Mouse (Mus musculus) layer of hippocampus, adult 2 months (tissue): Measurements from ENCODE around the gene Dnm3. TPM values are rescaled to one million over a fixed set of nuclear protein-coding genes. Genes with fewer than 3 reads are reported as not detected.
A peak's percentile ranks its signal among the peaks of the same experiment; 100 is the strongest.

Experiments
- DNase-seq, 2 experiments: peaks; one replicate each; pipeline ENCODE4 v3.0.0; 2022; ENCODE audit warnings: low spot score in 2 of 2
- H3K27ac ChIP-seq: fragments of 200-600 bp; 2 replicates; pipeline ENCODE4 v1.8.1; 2022
- H3K4me3 ChIP-seq: fragments of 200-600 bp; 2 replicates; pipeline ENCODE4 v1.8.1; 2022; ENCODE audit warnings: mild to moderate bottlenecking
- CTCF ChIP-seq: fragments of 200-600 bp; conservative IDR thresholded peaks from 2 replicates; pipeline ENCODE4 v1.8.1; 2022; ENCODE audit warnings: antibody characterized with exemption, mild to moderate bottlenecking, moderate library complexity
- total RNA-seq, 2 experiments: library from RNA; stranded (reverse); gene quantifications; 2 replicates each; pipeline ENCODE4 v1.2.3; 2021

The Dnm3 gene
- total RNA-seq, 2 experiments from 2014 or later = 78.5 to 79.1 TPM

GRCm38 (mm10) chr1:161990684-161991578 lies 486.9 kb downstream of the Dnm3 start:
- H3K4me3 ChIP-seq = no peak overlapping the region
- TF ChIP-seq CTCF = no peak
- DNase-seq = no peak
- no peak overlapping the region for H3K27ac ChIP-seq

- no peak for DNase-seq
- Histone ChIP-seq H3K27ac (no peak overlapping the region), H3K4me3 (no peak overlapping the region)
- no peak for TF ChIP-seq CTCF
Observed at GRCm38 (mm10) chr1:161983979-161984566, 493.8 kb downstream of the Dnm3 start.

DNA sequence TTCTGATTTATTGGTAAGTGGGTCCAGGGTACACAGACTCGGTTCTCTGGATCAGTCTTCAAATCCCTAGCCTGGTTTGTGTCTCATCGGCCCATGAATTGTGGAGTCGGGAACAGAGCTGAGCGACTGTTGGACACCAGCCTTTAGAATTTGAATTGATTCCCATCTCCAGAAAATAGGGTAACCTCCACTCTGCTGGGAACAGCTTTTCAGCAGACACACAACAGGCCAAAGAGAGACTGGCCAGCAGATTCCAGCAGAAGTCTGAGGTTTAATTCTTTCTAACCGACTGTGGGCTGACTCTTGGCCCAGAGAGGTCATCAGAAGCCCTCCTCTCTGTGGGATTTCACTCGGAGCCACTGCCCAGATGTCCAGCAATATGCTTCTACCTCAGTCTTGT lies 494.4 kb downstream of the Dnm3 start:
- Histone ChIP-seq H3K27ac (no peak overlapping the region), H3K4me3 (no peak overlapping the region)
- DNase-seq = no peak
- TF ChIP-seq CTCF = no peak

DNA sequence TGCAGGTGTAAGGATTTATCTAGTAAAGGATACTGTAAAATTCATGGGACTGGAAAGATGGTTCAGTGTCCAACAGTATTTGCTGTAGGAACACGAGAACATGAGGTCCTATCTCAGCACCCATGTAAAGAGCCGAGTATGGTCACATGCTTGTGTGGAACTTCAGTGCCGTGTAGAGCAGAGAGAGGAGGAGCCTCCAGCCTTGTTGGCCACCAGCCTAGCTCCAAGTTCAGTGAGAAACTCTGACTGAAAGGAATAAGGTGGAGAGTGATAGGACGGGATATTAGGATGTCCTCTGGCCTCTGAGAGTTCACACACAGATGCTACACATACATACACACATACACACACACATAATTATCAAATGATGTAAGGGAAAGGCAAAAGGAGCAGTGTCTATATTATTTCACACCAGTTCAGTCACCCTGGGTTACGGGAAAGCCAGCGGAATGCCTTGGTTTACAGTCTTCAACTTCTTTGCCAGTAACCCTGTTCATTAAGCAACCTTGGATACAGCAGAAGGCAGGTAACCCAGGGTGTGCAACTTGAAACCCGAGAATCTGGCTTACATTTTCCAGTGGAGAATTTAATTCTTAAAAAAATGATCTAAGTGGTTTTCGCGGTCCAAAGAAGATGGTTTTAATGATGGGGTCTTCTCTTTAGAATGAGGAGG lies 497.1 kb downstream of the Dnm3 start:
- DNase-seq = no peak
- no peak overlapping the region for H3K27ac ChIP-seq
- H3K4me3 ChIP-seq = no peak overlapping the region
- no peak for TF ChIP-seq CTCF

DNA sequence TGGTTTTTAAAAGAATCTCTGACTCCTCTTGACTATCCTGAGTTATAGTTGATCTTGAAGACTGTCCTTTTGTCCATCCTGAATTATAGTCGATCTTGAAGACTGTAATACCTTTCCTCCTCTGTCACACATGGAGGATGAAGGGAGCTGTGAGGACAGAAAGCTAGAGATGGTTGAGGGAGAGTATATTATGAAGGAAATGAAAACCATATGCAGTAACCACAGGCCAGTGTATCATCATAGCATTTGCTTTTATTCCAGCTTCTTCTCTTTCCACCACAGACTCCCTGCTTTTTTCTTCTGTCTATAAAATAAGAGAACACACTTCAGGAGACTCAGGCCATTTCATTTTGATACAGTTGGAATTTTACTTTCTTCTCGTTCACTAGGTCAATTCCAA lies 497.8 kb downstream of the Dnm3 start:
- Histone ChIP-seq H3K27ac (no peak overlapping the region), H3K4me3 (no peak overlapping the region)
- TF ChIP-seq CTCF = no peak
- no peak for DNase-seq

DNA sequence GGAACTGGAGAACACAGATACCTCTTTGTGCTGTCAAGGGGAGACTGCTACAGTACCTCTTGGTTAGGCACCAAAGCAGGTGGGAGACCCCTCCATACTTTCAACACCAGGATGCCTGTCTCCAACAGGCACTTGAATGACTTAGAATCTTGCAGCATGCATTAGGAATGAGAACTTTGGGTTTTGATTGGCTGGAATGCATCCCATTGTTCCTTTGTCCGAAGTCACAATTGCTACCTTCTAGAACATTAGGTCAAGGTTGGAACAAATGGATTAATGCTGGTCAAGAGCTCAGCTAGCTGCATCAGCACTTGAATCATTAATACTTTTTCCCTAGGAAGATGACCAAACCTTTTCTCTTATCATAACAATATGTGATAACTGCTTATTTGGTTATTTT lies 498.3 kb downstream of the Dnm3 start, which contains the start of gene 4930558K02Rik:
TSS of gene 4930558K02Rik (minus strand) at position 101 of the 400 bp plus-strand sequence.
- Histone ChIP-seq H3K27ac (no peak within 1 kb of the TSS), H3K4me3 (no peak within 1 kb of the TSS)
- TF ChIP-seq CTCF = no peak
- no peak for DNase-seq

DNA sequence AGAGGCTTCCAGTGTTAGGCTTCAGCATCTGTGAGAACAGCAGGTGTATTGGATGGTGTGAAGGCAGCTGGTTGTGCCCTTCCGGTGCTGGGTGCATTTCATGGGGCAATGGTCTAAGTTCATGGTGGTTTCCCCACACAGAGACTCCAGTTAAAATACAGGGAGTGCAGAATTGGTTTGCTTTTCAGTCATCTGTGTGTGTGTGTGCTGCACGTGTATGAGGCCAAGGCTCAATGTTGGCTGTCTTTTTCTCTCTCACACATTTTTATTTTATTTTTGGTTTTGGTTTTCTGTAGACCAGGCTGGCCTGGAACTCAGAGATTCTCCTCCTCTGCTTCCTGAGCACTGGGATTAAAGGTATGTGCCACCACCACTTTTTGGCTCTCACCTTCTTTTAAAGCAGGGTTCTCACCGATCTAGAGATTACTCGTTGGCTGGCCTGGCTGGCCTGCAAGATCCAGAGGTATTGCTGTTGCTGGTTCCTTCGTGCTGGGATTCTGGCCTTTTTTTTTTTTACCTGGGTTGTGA lies 499.6 kb downstream of the Dnm3 start:
- Histone ChIP-seq H3K27ac (no peak overlapping the region), H3K4me3 (no peak overlapping the region)
- no peak for TF ChIP-seq CTCF
- DNase-seq = no peak

- no peak for TF ChIP-seq CTCF
- no peak for DNase-seq
- Histone ChIP-seq H3K27ac (no peak overlapping the region), H3K4me3 (no peak overlapping the region)
Observed at GRCm38 (mm10) chr1:161977331-161977730, 500.5 kb downstream of the Dnm3 start.

- peak; percentile 73 to 85 for DNase-seq
- H3K4me3 ChIP-seq = no peak overlapping the region
- peak; percentile 95 for TF ChIP-seq CTCF
- no peak overlapping the region for H3K27ac ChIP-seq
Observed at GRCm38 (mm10) chr1:161976255-161977182, 501.3 kb downstream of the Dnm3 start.

DNA sequence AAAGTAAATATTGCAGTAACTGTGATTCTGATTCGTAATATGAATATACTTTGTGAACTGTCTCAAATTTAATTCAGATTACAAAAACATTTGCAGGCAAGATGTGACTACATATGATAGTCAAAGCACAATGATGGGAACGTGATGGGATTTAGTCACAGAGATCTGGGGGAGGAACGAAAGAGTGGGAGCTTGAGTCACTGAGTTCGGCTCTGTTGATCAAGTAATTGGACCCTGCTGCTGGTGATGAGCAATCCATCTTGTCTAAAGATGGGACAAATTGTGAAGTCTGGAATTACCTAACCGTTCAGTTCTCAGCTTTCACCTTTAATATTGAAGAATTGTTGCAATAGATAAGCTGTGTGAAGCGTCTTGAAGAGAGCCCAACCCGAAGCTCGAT lies 505.6 kb downstream of the Dnm3 start:
- TF ChIP-seq CTCF = no peak
- H3K4me3 ChIP-seq = no peak overlapping the region
- DNase-seq = peak in 1 of 2 experiments; percentile 16
- no peak overlapping the region for H3K27ac ChIP-seq

DNA sequence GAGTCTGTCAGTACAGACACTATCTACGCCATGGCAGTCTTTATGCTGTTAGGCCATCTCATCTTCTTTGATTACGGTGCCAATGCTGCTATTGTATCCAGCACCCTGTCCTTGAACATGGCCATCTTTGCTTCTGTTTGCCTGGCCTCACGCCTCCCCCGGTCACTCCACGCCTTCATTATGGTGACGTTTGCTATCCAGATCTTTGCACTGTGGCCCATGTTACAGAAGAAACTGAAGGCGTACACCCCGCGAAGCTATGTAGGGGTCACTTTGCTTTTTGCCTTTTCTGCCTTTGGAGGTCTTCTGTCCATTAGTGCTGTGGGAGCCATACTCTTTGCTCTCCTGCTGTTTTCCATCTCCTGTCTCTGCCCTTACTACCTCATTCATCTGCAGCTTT lies 507.0 kb downstream of the Dnm3 start:
- DNase-seq = no peak
- Histone ChIP-seq H3K27ac (no peak overlapping the region), H3K4me3 (no peak overlapping the region)
- TF ChIP-seq CTCF = no peak

DNA sequence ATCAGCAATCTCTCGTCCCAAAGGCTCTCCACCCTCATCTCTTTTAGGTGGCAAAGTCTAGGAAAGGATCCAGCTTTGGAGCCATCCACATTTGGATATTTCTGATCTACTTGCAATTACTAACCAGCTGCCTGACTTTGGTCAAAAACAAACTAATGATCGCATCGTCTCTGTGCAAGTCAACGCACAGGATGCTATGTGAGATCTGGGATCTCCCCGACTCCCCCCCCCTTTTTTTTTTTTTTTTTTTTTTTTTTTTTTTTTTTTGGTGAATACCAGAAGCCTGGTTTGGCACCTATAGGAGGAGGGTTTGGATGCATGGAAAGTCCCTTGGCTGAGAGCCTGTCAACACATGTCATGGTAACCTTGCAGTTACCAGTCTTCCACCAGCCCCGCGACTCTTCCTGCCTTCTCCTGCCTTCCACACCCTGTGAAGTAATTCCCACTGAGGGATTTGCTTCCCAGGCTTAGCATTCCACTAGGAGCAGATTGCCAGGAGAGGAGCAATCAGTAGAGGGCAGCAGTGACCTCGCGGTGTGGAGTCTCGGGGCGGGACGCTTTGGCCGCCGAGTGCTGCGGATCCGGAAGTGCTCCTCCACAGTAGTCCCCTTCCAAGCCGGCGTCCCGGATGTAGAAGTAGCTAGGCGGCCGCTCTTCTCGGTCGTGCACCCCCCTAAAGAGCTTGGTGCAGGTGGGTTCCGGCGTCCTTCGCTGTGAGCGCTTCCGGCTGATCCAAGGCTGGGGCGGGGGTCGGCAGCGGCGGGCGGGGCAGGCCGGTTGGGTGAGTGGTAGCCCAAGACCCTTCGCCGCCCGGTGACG lies 509.0 kb downstream of the Dnm3 start, which contains the start of gene Pigc:
TSS of gene Pigc (plus strand) at position 598 of the 819 bp plus-strand sequence.
- H3K27ac ChIP-seq = peak within 1 kb of the TSS; percentile 90
- peak; percentile 86 for TF ChIP-seq CTCF
- H3K4me3 ChIP-seq = peak within 1 kb of the TSS; percentile 66
- DNase-seq = peak; percentile 94 to 95
